Mouse (Mus musculus) olfactory bulb, adult 2 months (tissue): ENCODE results near the gene Rabl6.

Experiments used
- CTCF ChIP-seq: fragments of 200-500 bp; IDR thresholded peaks from 2 replicates; pipeline ENCODE4 v1.5.1; 2012; ENCODE audit warnings: low read depth, mild to moderate bottlenecking, low read length, moderate library complexity; ENCODE audit not compliant: insufficient read depth
- POLR2A ChIP-seq: fragments of 200-500 bp; IDR thresholded peaks from 2 replicates; pipeline ENCODE4 v1.6.1; 2012; ENCODE audit warnings: mild to moderate bottlenecking, low read depth, low read length, moderate library complexity; ENCODE audit not compliant: insufficient read depth

GRCm38 (mm10) chr2:25584152-25584551 is 24.2 kb downstream of the Rabl6 start:
- TF ChIP-seq POLR2A = no peak
- no peak for TF ChIP-seq CTCF
